Mouse (Mus musculus) heart, adult 2 months (tissue): ENCODE measurements around the gene Fam178b.

ENCODE experiments used
- CTCF ChIP-seq: fragments of 200-600 bp; IDR thresholded peaks from 2 replicates; pipeline ENCODE4 v1.8.1; 2022; ENCODE audit warnings: antibody characterized with exemption, mild to moderate bottlenecking, moderate library complexity
- POLR2A ChIP-seq: fragments of 200-500 bp; IDR thresholded peaks from 2 replicates; pipeline ENCODE4 v1.6.1; 2011; ENCODE audit warnings: mild to moderate bottlenecking, low read depth, low read length, control low read depth; ENCODE audit not compliant: insufficient read depth

- TF ChIP-seq POLR2A (no peak), CTCF (no peak)
Measured at GRCm38 (mm10) chr1:36608211-36608610, 74.8 kb downstream of the Fam178b start.
